Mouse (Mus musculus) mouse trophoblast stem cell (cell line): ENCODE measurements around the gene Add2.

Source experiments
- in situ Hi-C, 2 experiments: fragments of 300-500 bp; cut with MseI, MboI; formaldehyde crosslinking; loops; 2 replicates in 1 of 2; 3 replicates in 1 of 2; pipeline ENCODE4 v1.15.1; 2025

Add2 gene

GRCm38 (mm10) chr6:86047510-86047909 lies 19.0 kb downstream of the Add2 start:
- in situ Hi-C loops, result no loop called here

GRCm38 (mm10) chr6:86048509-86048908 lies 20.0 kb downstream of the Add2 start:
- in situ Hi-C loops, result no loop called here

- in situ Hi-C loops, result no loop called here
Measured at GRCm38 (mm10) chr6:86050586-86051268, 22.2 kb downstream of the Add2 start.

GRCm38 (mm10) chr6:86052032-86052459 lies 23.6 kb downstream of the Add2 start:
- in situ Hi-C loops, result no loop called here

GRCm38 (mm10) chr6:86052556-86052955 lies 24.1 kb downstream of the Add2 start:
- in situ Hi-C loops, result no loop called here

GRCm38 (mm10) chr6:86053099-86053498 lies 24.6 kb downstream of the Add2 start:
- in situ Hi-C loops, result no loop called here

GRCm38 (mm10) chr6:86053594-86053993 lies 25.1 kb downstream of the Add2 start:
- in situ Hi-C loops, result no loop called here

- in situ Hi-C loops, result no loop called here
Measured at GRCm38 (mm10) chr6:86058475-86058874, 30.0 kb downstream of the Add2 start.

- in situ Hi-C loops, result no loop called here
Measured at GRCm38 (mm10) chr6:86059151-86059853, 30.8 kb downstream of the Add2 start.

- in situ Hi-C loops, result no loop called here
Measured at GRCm38 (mm10) chr6:86060170-86060569, 31.7 kb downstream of the Add2 start.

GRCm38 (mm10) chr6:86062226-86062625 lies 33.7 kb downstream of the Add2 start:
- in situ Hi-C loops, result no loop called here

- in situ Hi-C loops, result no loop called here
Measured at GRCm38 (mm10) chr6:86062684-86063083, 34.2 kb downstream of the Add2 start.

GRCm38 (mm10) chr6:86064318-86065016 lies 36.0 kb downstream of the Add2 start:
- in situ Hi-C loops, result no loop called here

GRCm38 (mm10) chr6:86066727-86067126 lies 38.2 kb downstream of the Add2 start:
- in situ Hi-C loops, result no loop called here

- in situ Hi-C loops, result no loop called here
Measured at GRCm38 (mm10) chr6:86067145-86067544, 38.7 kb downstream of the Add2 start.

- in situ Hi-C loops, result no loop called here
Measured at GRCm38 (mm10) chr6:86069009-86069408, 40.5 kb downstream of the Add2 start.

GRCm38 (mm10) chr6:86069856-86070255 lies 41.4 kb downstream of the Add2 start:
- in situ Hi-C loops, result no loop called here

GRCm38 (mm10) chr6:86070277-86070676 lies 41.8 kb downstream of the Add2 start:
- in situ Hi-C loops, result no loop called here

GRCm38 (mm10) chr6:86073882-86074281 lies 45.4 kb downstream of the Add2 start:
- in situ Hi-C loops, result no loop called here

- in situ Hi-C loops, result no loop called here
Measured at GRCm38 (mm10) chr6:86074538-86075204, 46.2 kb downstream of the Add2 start.

- in situ Hi-C loops, result no loop called here
Measured at GRCm38 (mm10) chr6:86076525-86076924, 48.0 kb downstream of the Add2 start.

- in situ Hi-C loops, result no loop called here
Measured at GRCm38 (mm10) chr6:86077880-86078279, 49.4 kb downstream of the Add2 start.
